Mouse (Mus musculus) kidney, adult 18-20 months (tissue): Measurements from ENCODE around the gene Rack1.
"Not testable (repeated sequence)": the region's sequence is repeated elsewhere in the genome, so short reads cannot be mapped to it uniquely, and the experiment has no call there.

Experiments
- DNase-seq: peaks from one replicate; pipeline ENCODE4 v3.0.0; 2021

The Rack1 gene

GRCm38 (mm10) chr11:48799921-48800701, at the start of gene Rack1:
TSS of gene Rack1 (plus strand) at chr11:48800332.
- DNase-seq, result peak; percentile 93

- no peak for DNase-seq
These were observed 49.7 kb upstream of the Rack1 start for GRCm38 (mm10) chr11:48750428-48750827.

GRCm38 (mm10) chr11:48753534-48753933, 46.6 kb upstream of the Rack1 start:
- not testable (repeated sequence) for DNase-seq

GRCm38 (mm10) chr11:48759021-48759420, 41.1 kb upstream of the Rack1 start:
- DNase-seq, result no peak

- no peak for DNase-seq
These were observed 36.0 kb upstream of the Rack1 start for GRCm38 (mm10) chr11:48764119-48764518.

GRCm38 (mm10) chr11:48767195-48767876, 32.8 kb upstream of the Rack1 start:
- no peak for DNase-seq

GRCm38 (mm10) chr11:48771691-48772090, 28.4 kb upstream of the Rack1 start:
- peak; percentile 34 for DNase-seq

- peak; percentile 63 for DNase-seq
These were observed 25.5 kb upstream of the Rack1 start for GRCm38 (mm10) chr11:48774443-48775298.

- DNase-seq, result peak; percentile 56
These were observed 24.6 kb upstream of the Rack1 start for GRCm38 (mm10) chr11:48775483-48775882.

GRCm38 (mm10) chr11:48776664-48777063, 23.5 kb upstream of the Rack1 start:
- DNase-seq, result no peak

GRCm38 (mm10) chr11:48777303-48777702, 22.8 kb upstream of the Rack1 start:
- no peak for DNase-seq

- DNase-seq, result no peak
These were observed 20.7 kb upstream of the Rack1 start for GRCm38 (mm10) chr11:48779450-48779849.

- DNase-seq, result no peak
These were observed 17.9 kb upstream of the Rack1 start for GRCm38 (mm10) chr11:48782243-48782642.

GRCm38 (mm10) chr11:48787455-48788211, 12.5 kb upstream of the Rack1 start:
- no peak for DNase-seq

GRCm38 (mm10) chr11:48788311-48789089, 11.6 kb upstream of the Rack1 start:
- peak; percentile 85 for DNase-seq

GRCm38 (mm10) chr11:48789215-48789614, 10.9 kb upstream of the Rack1 start:
- no peak for DNase-seq

- peak; percentile 93 for DNase-seq
These were observed 9.9 kb upstream of the Rack1 start for GRCm38 (mm10) chr11:48789973-48790823.

GRCm38 (mm10) chr11:48790946-48791345, 9.2 kb upstream of the Rack1 start:
- DNase-seq, result peak; percentile 50

GRCm38 (mm10) chr11:48791894-48792293, 8.2 kb upstream of the Rack1 start:
- not testable (repeated sequence) for DNase-seq

GRCm38 (mm10) chr11:48793184-48793583, 6.9 kb upstream of the Rack1 start:
- no peak for DNase-seq

- no peak for DNase-seq
These were observed 4.9 kb upstream of the Rack1 start for GRCm38 (mm10) chr11:48795221-48795620.
